Comparison of ENCODE assay signal across 10 mouse cellular contexts in the genomic region with DNA sequence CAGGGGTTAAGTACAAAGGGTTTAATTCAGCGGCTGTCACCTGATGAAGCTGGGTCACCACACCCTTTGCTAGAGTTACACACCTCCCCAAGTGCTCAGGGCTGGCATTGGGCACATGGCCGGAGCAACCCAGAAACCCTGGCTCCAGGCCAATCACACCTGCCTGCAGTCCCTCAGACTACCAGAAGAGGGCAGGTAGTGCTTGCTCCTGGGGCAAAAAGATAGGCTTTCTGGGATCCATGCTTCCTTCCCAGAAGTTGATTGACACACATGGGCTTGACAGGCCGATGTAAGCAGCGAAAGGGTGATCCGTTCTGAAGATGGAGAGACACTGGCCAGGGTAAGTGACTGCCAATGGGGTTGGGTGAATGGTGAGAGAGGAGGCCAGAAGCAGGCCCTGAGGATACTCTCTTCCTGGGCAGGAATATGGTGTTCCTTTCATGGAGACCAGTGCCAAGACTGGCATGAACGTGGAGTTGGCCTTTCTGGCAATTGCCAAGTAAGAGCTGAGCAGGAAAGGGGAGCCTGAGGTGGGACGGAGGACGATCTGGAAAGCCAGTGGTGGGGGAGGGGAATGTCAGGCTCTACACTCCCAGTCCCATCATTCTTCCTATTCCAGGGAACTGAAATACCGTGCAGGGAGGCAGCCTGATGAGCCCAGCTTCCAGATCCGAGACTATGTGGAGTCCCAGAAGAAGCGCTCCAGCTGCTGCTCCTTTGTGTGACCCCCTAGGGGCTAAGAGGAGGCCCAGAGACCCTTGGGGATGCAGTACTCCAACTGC. TPM values are rescaled to one million over a fixed set of nuclear protein-coding genes. Genes with fewer than 3 reads are reported as not detected.
DNase-seq lines count a peak whose midpoint lies in the region; ATAC-seq and TF ChIP-seq lines count a peak whose summit lies in the region.
"Had no signal": no experiment of that assay in that cellular context is flagged by ENCODE, and none has a peak within 500 bp of the region (broad histone marks: within the 10 kb centered on the region; RNA-seq: fewer than 3 reads in every experiment).

No protein-coding gene starts in this region.

- intact Hi-C loops in left cerebral cortex, postnatal 4 days (cut with DNase I): no loop called here

- H3K36me3 ChIP-seq in liver, embryonic 11.5 days (ENCODE audit: control insufficient read depth, insufficient read depth, low read length): no peaks in the 10 kb centered on the region
- H3K36me3 ChIP-seq in heart, postnatal 0 days (replicated peaks; ENCODE audit: control insufficient read depth, insufficient read depth, low read length): no peaks in the 10 kb centered on the region
- H3K36me3 ChIP-seq in forebrain, embryonic 16.5 days (ENCODE audit: control insufficient read depth, insufficient read depth): no peaks in the 10 kb centered on the region
- H3K36me3 ChIP-seq: limb, embryonic 15.5 days had no signal

- TF ChIP-seq CTCF in heart, postnatal 0 days (IDR thresholded peaks at IDR 0.05; ENCODE audit: low read depth): peak; percentile 65

- no peak overlapping the region for H3K9ac ChIP-seq in liver, embryonic 11.5 days (ENCODE audit: low read depth, low read length)
- no peak overlapping the region for H3K9ac ChIP-seq in heart, postnatal 0 days (replicated peaks; ENCODE audit: low read depth, low read length)
- H3K9ac ChIP-seq in forebrain, embryonic 16.5 days (replicated peaks; ENCODE audit: low read depth, low read length): no peak overlapping the region
- H3K9ac ChIP-seq: limb, embryonic 15.5 days had no signal

- peak; percentile 65 for DNase-seq in liver
- no peak for DNase-seq in liver, embryonic 11.5 days (ENCODE audit: low spot score)
- DNase-seq in Muller cell, postnatal 12 days (ENCODE audit: inconsistent ontology term): peak; percentile 64
- peak; percentile 95 for DNase-seq in cerebellum, adult 9-10 months
- DNase-seq in heart, postnatal 0 days (ENCODE audit: low spot score): no peak
- DNase-seq in left cerebral cortex, postnatal 4 days: peak; percentile 73
- peak; percentile 61 for DNase-seq in skeletal muscle tissue, adult 2 months (ENCODE audit: low read depth, low spot score)

- H3K4me2 ChIP-seq in liver, embryonic 11.5 days: no peak overlapping the region
- H3K4me2 ChIP-seq in heart, postnatal 0 days (ENCODE audit: low read depth, low read length): no peak overlapping the region
- H3K4me2 ChIP-seq in forebrain, embryonic 16.5 days (ENCODE audit: low read length): no peak overlapping the region
- H3K4me2 ChIP-seq: limb, embryonic 15.5 days had no signal

- H3K9me3 ChIP-seq in liver, embryonic 11.5 days (ENCODE audit: control insufficient read depth, low read length): no peaks in the 10 kb centered on the region
- H3K9me3 ChIP-seq in heart, postnatal 0 days (replicated peaks; ENCODE audit: control insufficient read depth, low read length): no peaks in the 10 kb centered on the region
- H3K9me3 ChIP-seq in forebrain, embryonic 16.5 days (ENCODE audit: control insufficient read depth, low read length): no peaks in the 10 kb centered on the region
- H3K9me3 ChIP-seq: limb, embryonic 15.5 days had no signal

- no peaks in the 10 kb centered on the region for H3K27me3 ChIP-seq in liver, embryonic 11.5 days (replicated peaks; ENCODE audit: control insufficient read depth, insufficient read depth, low read length)
- peaks cover 19% of the 10 kb centered on the region for H3K27me3 ChIP-seq in heart, postnatal 0 days (ENCODE audit: control insufficient read depth, insufficient read depth, low read length)
- H3K27me3 ChIP-seq in forebrain, embryonic 16.5 days (replicated peaks; ENCODE audit: control insufficient read depth, insufficient read depth, low read length): peaks cover 15% of the 10 kb centered on the region; the same call in 1 of the 2 replicates

- ATAC-seq in liver, embryonic 11.5 days (replicated peaks; ENCODE audit: low FRiP score): no peak
- ATAC-seq in heart, postnatal 0 days (ENCODE audit: insufficient read depth, low read depth): no peak
- no peak for ATAC-seq in forebrain, embryonic 16.5 days

- H3K4me1 ChIP-seq in liver, embryonic 11.5 days (replicated peaks; ENCODE audit: control insufficient read depth, insufficient read depth, low read length): peaks cover 52% of the 10 kb centered on the region
- H3K4me1 ChIP-seq in heart, postnatal 0 days (ENCODE audit: control insufficient read depth, insufficient read depth): 0 out of 2 replicates have a peak, but pooled peaks cover 17% of the 10 kb centered on the region
- H3K4me1 ChIP-seq in forebrain, embryonic 16.5 days (replicated peaks; ENCODE audit: control insufficient read depth, insufficient read depth, low read length): peaks cover 19% of the 10 kb centered on the region

- H3K27ac ChIP-seq in liver, embryonic 11.5 days (ENCODE audit: low read depth, low read length): no peak overlapping the region
- H3K27ac ChIP-seq in heart, postnatal 0 days (ENCODE audit: low read depth): no peak overlapping the region
- no peak overlapping the region for H3K27ac ChIP-seq in forebrain, embryonic 16.5 days (ENCODE audit: low read length)
- H3K27ac ChIP-seq: limb, embryonic 15.5 days had no signal

- H3K4me3 ChIP-seq in liver, embryonic 11.5 days (ENCODE audit: low read depth, low read length): no peak overlapping the region
- H3K4me3 ChIP-seq in heart, postnatal 0 days (ENCODE audit: low read depth, low read length): no peak overlapping the region
- no peak overlapping the region for H3K4me3 ChIP-seq in forebrain, embryonic 16.5 days (replicated peaks; ENCODE audit: low read length)
- H3K4me3 ChIP-seq: erythroblast, embryonic 14.5 days; limb, embryonic 15.5 days had no signal

- no peak for TF ChIP-seq EP300 in heart, postnatal 0 days (IDR thresholded peaks at IDR 0.05; ENCODE audit: low read depth)

- 58% methylated on average over 11 of the region's 11 CpGs for WGBS in liver, embryonic 11.5 days
- 61% methylated on average over 11 of the region's 11 CpGs for WGBS in heart, postnatal 0 days
- WGBS in forebrain, embryonic 16.5 days: 37% methylated on average over 11 of the region's 11 CpGs

RNA-seq across cellular contexts. Expression of a gene that starts 2.9 kb away (rescaled TPM):
- polyA plus RNA-seq in liver, embryonic 11.5 days (2014; fragmentation: Nextera tagmentation; extraction: Ambion mirVana): 117 and 121 TPM in 2 replicates
- 11.3 and 13.6 TPM in 2 replicates for total RNA-seq in heart, postnatal 0 days (2014; rRNA removed; ENCODE audit: low replicate concordance)
- polyA plus RNA-seq in heart, postnatal 0 days (2015; fragmentation: Nextera tagmentation; extraction: Ambion mirVana): 12.3 and 14.2 TPM in 2 replicates
- 10 to 100 TPM; 38.7 to 41.3 TPM for total RNA-seq in left cerebral cortex, postnatal 4 days (2021)
- 49.9 and 57.3 TPM in 2 replicates for polyA plus RNA-seq in forebrain, embryonic 16.5 days (2015; fragmentation: Nextera tagmentation; extraction: Ambion mirVana)

RNA-seq across cellular contexts. Expression of a gene that starts 26.4 kb away (rescaled TPM):
- 0.63 and 0.86 TPM in 2 replicates for polyA plus RNA-seq in liver, embryonic 11.5 days (2014; fragmentation: Nextera tagmentation; extraction: Ambion mirVana)
- 0.15 and 3.3 TPM in 2 replicates for total RNA-seq in heart, postnatal 0 days (2014; rRNA removed; ENCODE audit: low replicate concordance)
- 0.63 and 0.96 TPM in 2 replicates for polyA plus RNA-seq in heart, postnatal 0 days (2015; fragmentation: Nextera tagmentation; extraction: Ambion mirVana)
- under 1 TPM; 0.30 to 0.48 TPM for total RNA-seq in left cerebral cortex, postnatal 4 days (2021)
- 0.27 TPM in 1 of 2 replicates, not detected in the other for polyA plus RNA-seq in forebrain, embryonic 16.5 days (2015; fragmentation: Nextera tagmentation; extraction: Ambion mirVana)
- polyA plus RNA-seq: erythroblast, embryonic 14.5 days had no signal

RNA-seq across cellular contexts. Expression of a gene that starts 27.1 kb away (rescaled TPM):
- 10.8 and 13.1 TPM in 2 replicates for polyA plus RNA-seq in liver, embryonic 11.5 days (2014; fragmentation: Nextera tagmentation; extraction: Ambion mirVana)
- total RNA-seq in heart, postnatal 0 days (2014; rRNA removed; ENCODE audit: low replicate concordance): 4.1 and 9.0 TPM in 2 replicates
- polyA plus RNA-seq in heart, postnatal 0 days (2015; fragmentation: Nextera tagmentation; extraction: Ambion mirVana): 6.0 and 6.4 TPM in 2 replicates
- total RNA-seq in left cerebral cortex, postnatal 4 days (2021): 10 to 100 TPM; 18.1 to 18.2 TPM
- polyA plus RNA-seq in forebrain, embryonic 16.5 days (2015; fragmentation: Nextera tagmentation; extraction: Ambion mirVana): 11.0 and 11.2 TPM in 2 replicates

RNA-seq across cellular contexts. Expression of a gene that starts 27.5 kb away (rescaled TPM):
- polyA plus RNA-seq in liver, embryonic 11.5 days (2014; fragmentation: Nextera tagmentation; extraction: Ambion mirVana): 17.0 and 20.1 TPM in 2 replicates
- total RNA-seq in heart, postnatal 0 days (2014; rRNA removed; ENCODE audit: low replicate concordance): 7.7 and 8.0 TPM in 2 replicates
- 21.1 and 21.6 TPM in 2 replicates for polyA plus RNA-seq in heart, postnatal 0 days (2015; fragmentation: Nextera tagmentation; extraction: Ambion mirVana)
- 10 to 100 TPM; 12.5 to 15.6 TPM for total RNA-seq in left cerebral cortex, postnatal 4 days (2021)
- 20.6 and 24.2 TPM in 2 replicates for polyA plus RNA-seq in forebrain, embryonic 16.5 days (2015; fragmentation: Nextera tagmentation; extraction: Ambion mirVana)

Comparison
In these comparisons a context has a peak if more than half of its experiments do, and no peak if none do; other contexts are left out.
1. DNase-seq: peak in liver (single experiment), Muller cell, postnatal 12 days (single experiment), cerebellum, adult 9-10 months (single experiment), left cerebral cortex, postnatal 4 days (single experiment) and skeletal muscle tissue, adult 2 months (single experiment); none in liver, embryonic 11.5 days (single experiment) and heart, postnatal 0 days (single experiment).